Mouse (Mus musculus) MEL (cell line): ENCODE data around the gene Mgll. TPM values are rescaled to one million over a fixed set of nuclear protein-coding genes. Genes with fewer than 3 reads are reported as not detected.

Experiments
- DNase-seq: peaks from one replicate; pipeline ENCODE4 v3.0.0; 2011; ENCODE audit warnings: low read depth, low spot score
- H3K27ac ChIP-seq: 2 replicates; pipeline ENCODE4 v1.5.1; 2012; ENCODE audit warnings: low read depth, mild to moderate bottlenecking, control low read depth, low read length, moderate library complexity; ENCODE audit not compliant: control insufficient read depth
- H3K27me3 ChIP-seq, 2 experiments: fragments of 150-350 bp in 1 of 2; sonication (generic) in 1 of 2; 2 replicates each; pipeline ENCODE4 v1.6.1; 2012; ENCODE audit warnings: low read length in 2 of 2, mild to moderate bottlenecking in 2 of 2, improper control_type of control experiment in 1 of 2, moderate library complexity in 1 of 2; ENCODE audit not compliant: insufficient read depth in 2 of 2, control insufficient read depth in 1 of 2
- H3K36me3 ChIP-seq, 2 experiments: 2 replicates each; pipeline ENCODE4 v1.6.1; 2012 to 2014; ENCODE audit warnings: low read length in 2 of 2, improper control_type of control experiment in 1 of 2, inconsistent platforms in 1 of 2, mild to moderate bottlenecking in 1 of 2; ENCODE audit not compliant: insufficient read depth in 2 of 2, control insufficient read depth in 1 of 2
- H3K4me1 ChIP-seq, 2 experiments: fragments of 150-350 bp in 1 of 2; sonication (generic) in 1 of 2; 2 replicates each; pipeline ENCODE4 v1.6.1; 2012; ENCODE audit warnings: low read length in 2 of 2, improper control_type of control experiment in 1 of 2, mild to moderate bottlenecking in 1 of 2; ENCODE audit not compliant: insufficient read depth in 2 of 2, control insufficient read depth in 1 of 2
- H3K4me3 ChIP-seq, 2 experiments: fragments of 150-350 bp in 1 of 2; sonication (generic) in 1 of 2; 2 replicates each; pipeline ENCODE4 v1.5.1; 2012; ENCODE audit warnings: low read depth in 2 of 2, low read length in 2 of 2, mild to moderate bottlenecking in 2 of 2, moderate library complexity in 2 of 2, control low read depth in 1 of 2, improper control_type of control experiment in 1 of 2; ENCODE audit not compliant: control insufficient read depth in 1 of 2, insufficient read depth in 1 of 2
- H3K79me2 ChIP-seq: 2 replicates; pipeline ENCODE4 v1.6.1; 2012; ENCODE audit warnings: mild to moderate bottlenecking, low read length, moderate library complexity; ENCODE audit not compliant: control insufficient read depth, poor library complexity, insufficient read depth
- H3K9ac ChIP-seq: 2 replicates; pipeline ENCODE4 v1.6.1; 2012; ENCODE audit warnings: low read depth, mild to moderate bottlenecking, control low read depth, low read length, moderate library complexity; ENCODE audit not compliant: control insufficient read depth, poor library complexity, severe bottlenecking
- H3K9me3 ChIP-seq: fragments of 150-350 bp; sonication (generic); replicated peaks from 2 replicates; pipeline ENCODE4 v1.6.1; 2012; ENCODE audit warnings: mild to moderate bottlenecking, low read length, improper control_type of control experiment, moderate library complexity; ENCODE audit not compliant: insufficient read depth
- CTCF ChIP-seq, 3 experiments: IDR thresholded peaks in 2 of 3; conservative IDR thresholded peaks in 1 of 3; 2 replicates each; pipeline ENCODE4 v1.5.1; 2011 to 2012; ENCODE audit warnings: low read length in 3 of 3, low read depth in 2 of 3, mild to moderate bottlenecking in 2 of 3, improper control_type of control experiment in 1 of 3, inconsistent platforms in 1 of 3, mixed read lengths in 1 of 3, moderate library complexity in 1 of 3; ENCODE audit not compliant: control insufficient read depth in 1 of 3, insufficient read depth in 1 of 3, poor library complexity in 1 of 3, severe bottlenecking in 1 of 3
- E2F4 ChIP-seq: IDR thresholded peaks from 2 replicates; pipeline ENCODE4 v1.6.1; 2011; ENCODE audit warnings: low read depth, low read length, improper control_type of control experiment, borderline replicate concordance
- ELF1 ChIP-seq: IDR thresholded peaks from 2 replicates; pipeline ENCODE4 v1.6.1; 2014; ENCODE audit warnings: low read depth, mild to moderate bottlenecking, inconsistent platforms, low read length, improper control_type of control experiment, moderate library complexity
- EP300 ChIP-seq, 2 experiments: IDR thresholded peaks; 2 replicates each; pipeline ENCODE4 v1.6.1; 2011; ENCODE audit warnings: improper control_type of control experiment in 2 of 2, low read length in 2 of 2, low read depth in 1 of 2, mild to moderate bottlenecking in 1 of 2
- ETS1 ChIP-seq: IDR thresholded peaks from 2 replicates; pipeline ENCODE4 v1.6.1; 2012; ENCODE audit warnings: low read depth, mild to moderate bottlenecking, inconsistent platforms, low read length, improper control_type of control experiment, moderate library complexity
- GABPA ChIP-seq: IDR thresholded peaks from 2 replicates; pipeline ENCODE4 v1.6.1; 2012; ENCODE audit warnings: low read depth, mild to moderate bottlenecking, inconsistent platforms, low read length, improper control_type of control experiment, moderate library complexity
- GATA1 ChIP-seq: IDR thresholded peaks from 2 replicates; pipeline ENCODE4 v1.6.1; 2011; ENCODE audit warnings: low read depth, low read length, improper control_type of control experiment
- HCFC1 ChIP-seq: IDR thresholded peaks from 2 replicates; pipeline ENCODE4 v1.6.1; 2012; ENCODE audit warnings: low read depth, mild to moderate bottlenecking, inconsistent platforms, low read length, improper control_type of control experiment, moderate library complexity
- KAT2A ChIP-seq: conservative IDR thresholded peaks from 2 replicates; pipeline ENCODE4 v1.6.1; 2012; ENCODE audit warnings: low read depth, low read length, improper control_type of control experiment, inconsistent platforms
- MAZ ChIP-seq: IDR thresholded peaks from 2 replicates; pipeline ENCODE4 v1.6.1; 2012; ENCODE audit warnings: low read depth, mild to moderate bottlenecking, inconsistent platforms, low read length, improper control_type of control experiment
- POLR2A ChIP-seq, 2 experiments: IDR thresholded peaks; 2 replicates each; pipeline ENCODE4 v1.6.1; 2011 to 2012; ENCODE audit warnings: low read length in 2 of 2, mild to moderate bottlenecking in 2 of 2, control low read depth in 1 of 2, improper control_type of control experiment in 1 of 2, low read depth in 1 of 2, moderate library complexity in 1 of 2; ENCODE audit not compliant: control insufficient read depth in 1 of 2, insufficient read depth in 1 of 2, poor library complexity in 1 of 2
- POLR2AphosphoS2 ChIP-seq: IDR thresholded peaks from 2 replicates; pipeline ENCODE4 v1.6.1; 2011; ENCODE audit warnings: low read length, improper control_type of control experiment
- POLR2AphosphoS5 ChIP-seq: IDR thresholded peaks from 2 replicates; pipeline ENCODE4 v1.6.1; 2012; ENCODE audit warnings: low read depth, borderline replicate concordance, mild to moderate bottlenecking, inconsistent platforms, low read length, moderate library complexity, mixed read lengths
- RAD21 ChIP-seq: IDR thresholded peaks from 2 replicates; pipeline ENCODE4 v1.6.1; 2011; ENCODE audit warnings: mild to moderate bottlenecking, low read depth, low read length, improper control_type of control experiment
- SMC3 ChIP-seq: IDR thresholded peaks from 2 replicates; pipeline ENCODE4 v1.6.1; 2011; ENCODE audit warnings: low read depth, low read length, improper control_type of control experiment
- TAL1 ChIP-seq: IDR thresholded peaks from 2 replicates; pipeline ENCODE4 v1.6.1; 2012; ENCODE audit warnings: mild to moderate bottlenecking, inconsistent platforms, low read length, moderate library complexity, mixed read lengths
- USF1 ChIP-seq: IDR thresholded peaks from 2 replicates; pipeline ENCODE4 v1.6.1; 2014; ENCODE audit warnings: low read depth, mild to moderate bottlenecking, inconsistent platforms, low read length, improper control_type of control experiment, moderate library complexity
- ZC3H11A ChIP-seq: IDR thresholded peaks from 2 replicates; pipeline ENCODE4 v1.6.1; 2012; ENCODE audit warnings: low read depth, mild to moderate bottlenecking, inconsistent platforms, low read length, improper control_type of control experiment
- polyA plus RNA-seq, 2 experiments: library from polyadenylated mRNA; stranded (reverse) in 1 of 2; unstranded in 1 of 2; fragments of >175 nt in 1 of 2; fragments of >200 nt in 1 of 2; gene quantifications; 2 replicates each; pipeline versions ENCODE4 v1.2.1 to v1.2.4; 2012; ENCODE audit warnings: low replicate concordance in 2 of 2, low read depth in 1 of 2; ENCODE audit not compliant: insufficient read length in 2 of 2, insufficient read depth in 1 of 2, missing spikeins in 1 of 2
- total RNA-seq: library from RNA; depleted of rRNA; stranded (reverse); fragments of 300-350 nt; gene quantifications from 2 replicates; pipeline ENCODE4 v1.2.3, GENCODE M21; 2012

Gene Mgll
- total and polyA plus RNA-seq, 3 experiments = not detected

GRCm38 (mm10) chr6:88829579-88829978 lies 105.4 kb downstream of the Mgll start:
- TF ChIP-seq POLR2A (IDR thresholded peaks at IDR 0.05; ENCODE audit: control insufficient read depth in 1 of 2, insufficient read depth in 1 of 2, low read depth in 1 of 2, low read length in 2 of 2, poor library complexity in 1 of 2) = no peak
- TF ChIP-seq RAD21 = no peak
- no peak for TF ChIP-seq KAT2A
- TF ChIP-seq ELF1 = no peak
- no peak for TF ChIP-seq GABPA
- no peak for TF ChIP-seq ETS1
- TF ChIP-seq USF1 = no peak
- TF ChIP-seq EP300 (IDR thresholded peaks at IDR 0.05; ENCODE audit: low read depth in 1 of 2, low read length in 2 of 2) = no peak
- TF ChIP-seq POLR2AphosphoS5 = no peak
- H3K4me1 ChIP-seq = peaks cover 4% of the 10 kb centered on the region in 2 experiments; a peak in 3 of 4 replicates
- no peaks in the 10 kb centered on the region for H3K9me3 ChIP-seq
- H3K4me3 ChIP-seq = no peak overlapping the region
- H3K79me2 ChIP-seq = no peaks in the 10 kb centered on the region
- no peaks in the 10 kb centered on the region for H3K27me3 ChIP-seq
- peaks cover 0 to 3% of the 10 kb centered on the region in 2 experiments; a peak in 1 of 4 replicates for H3K36me3 ChIP-seq
- H3K27ac ChIP-seq = no peak overlapping the region
- no peak for DNase-seq
- no peak overlapping the region for H3K9ac ChIP-seq

- no peak overlapping the region for H3K4me3 ChIP-seq
- H3K27me3 ChIP-seq = no peaks in the 10 kb centered on the region
- H3K9me3 ChIP-seq = no peaks in the 10 kb centered on the region
- no peaks in the 10 kb centered on the region for H3K79me2 ChIP-seq
- no peak overlapping the region for H3K27ac ChIP-seq
- H3K9ac ChIP-seq = no peak overlapping the region
- TF ChIP-seq SMC3 = no peak
- DNase-seq = no peak
- H3K36me3 ChIP-seq = peaks cover 0 to 3% of the 10 kb centered on the region in 2 experiments; a peak in 1 of 4 replicates
- peaks cover 4% of the 10 kb centered on the region in 2 experiments; a peak in 3 of 4 replicates for H3K4me1 ChIP-seq
These were observed 106.0 kb downstream of the Mgll start for GRCm38 (mm10) chr6:88830112-88830702.

DNA sequence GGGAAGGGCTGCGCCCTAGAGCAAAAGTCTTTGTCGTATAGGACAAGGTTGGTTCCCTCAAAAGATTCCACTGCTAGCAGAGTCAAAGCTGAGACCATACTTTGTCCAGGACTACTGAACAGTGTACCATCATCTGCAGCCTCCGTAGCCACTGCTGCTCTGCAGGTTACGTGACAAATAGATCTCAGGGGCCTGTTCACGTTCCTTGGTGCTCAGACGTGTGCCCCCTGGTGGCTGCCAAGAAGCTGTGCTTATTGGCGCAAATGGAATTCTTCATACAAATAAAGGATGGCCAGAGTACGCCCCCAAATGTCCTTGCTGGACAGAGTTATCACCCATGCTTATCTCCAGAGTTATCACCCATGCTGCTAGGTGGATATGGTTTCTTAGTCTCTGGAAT lies 107.2 kb downstream of the Mgll start:
- DNase-seq = peak; percentile 87
- TF ChIP-seq ZC3H11A (peak; percentile 59), GABPA (no peak), HCFC1 (no peak), E2F4 (no peak), TAL1 (no peak), USF1 (no peak), POLR2AphosphoS5 (no peak), RAD21 (peak; percentile 50), SMC3 (peak; percentile 90), MAZ (no peak), POLR2AphosphoS2 (no peak), CTCF (IDR thresholded peaks at IDR 0.05 in 2 of 3, conservative IDR thresholded peaks at IDR 0.05 in 1 of 3; ENCODE audit: control insufficient read depth in 1 of 3, insufficient read depth in 1 of 3, low read depth in 2 of 3, low read length in 3 of 3, poor library complexity in 1 of 3, severe bottlenecking in 1 of 3) (peak; percentile 49 to 82 (median 82)), GATA1 (no peak)
- Histone ChIP-seq H3K9ac (no peak overlapping the region), H3K27me3 (no peaks in the 10 kb centered on the region), H3K9me3 (no peaks in the 10 kb centered on the region), H3K36me3 (peaks cover 0 to 3% of the 10 kb centered on the region in 2 experiments; a peak in 1 of 4 replicates), H3K4me1 (peaks cover 4% of the 10 kb centered on the region in 2 experiments; a peak in 3 of 4 replicates), H3K79me2 (no peaks in the 10 kb centered on the region), H3K4me3 (no peak overlapping the region), H3K27ac (no peak overlapping the region)
